Mouse (Mus musculus) liver, embryonic 13.5 days (tissue): Measurements from ENCODE around the gene Sel1l. TPM values are rescaled to one million over a fixed set of nuclear protein-coding genes. Genes with fewer than 3 reads are reported as not detected.

Experiments used
- ATAC-seq: fragments of 200-750 bp; cut with Nextera tagmentation; 2 replicates; pipeline ENCODE4 v1.8.0; 2017; ENCODE audit warnings: low read depth, mild to moderate bottlenecking, moderate number of reproducible peaks, moderate library complexity
- DNase-seq: peaks from one replicate; pipeline ENCODE4 v3.0.0; 2022
- H3K27ac ChIP-seq: fragments of 300-500 bp; sonication (generic); 2 replicates; pipeline ENCODE4 v1.5.1; 2015; ENCODE audit warnings: moderate library complexity, mild to moderate bottlenecking, inconsistent platforms
- H3K27me3 ChIP-seq: fragments of 300-500 bp; sonication (generic); 2 replicates; pipeline ENCODE4 v1.6.1; 2015; ENCODE audit warnings: mild to moderate bottlenecking, inconsistent platforms
- H3K36me3 ChIP-seq: fragments of 300-500 bp; sonication (generic); 2 replicates; pipeline ENCODE4 v1.6.1; 2015; ENCODE audit warnings: mild to moderate bottlenecking, inconsistent platforms
- H3K4me1 ChIP-seq: fragments of 300-500 bp; sonication (generic); replicated peaks from 2 replicates; pipeline ENCODE4 v1.6.1; 2015; ENCODE audit warnings: inconsistent platforms
- H3K4me2 ChIP-seq: fragments of 300-500 bp; sonication (generic); 2 replicates; pipeline ENCODE4 v1.6.1; 2015; ENCODE audit warnings: inconsistent platforms, mild to moderate bottlenecking, moderate library complexity
- H3K4me3 ChIP-seq: fragments of 300-500 bp; sonication (generic); replicated peaks from 2 replicates; pipeline ENCODE4 v1.5.1; 2015; ENCODE audit warnings: mild to moderate bottlenecking, inconsistent platforms
- H3K9ac ChIP-seq: fragments of 300-500 bp; sonication (generic); 2 replicates; pipeline ENCODE4 v1.6.1; 2015; ENCODE audit warnings: mild to moderate bottlenecking, inconsistent platforms
- H3K9me3 ChIP-seq: fragments of 300-500 bp; sonication (generic); replicated peaks from 2 replicates; pipeline ENCODE4 v1.6.1; 2016; ENCODE audit warnings: inconsistent platforms
- WGBS: fragments of 180-500 bp; shearing (Covaris S2); methylation state at CpG from one replicate; pipeline ENCODE4 v1.1.7; 2015; ENCODE audit not compliant: insufficient replicate concordance; 5-methylcytosine and 5-hydroxymethylcytosine counted together
- polyA plus RNA-seq: library from polyadenylated mRNA; unstranded; fragments of >200 nt; fragmentation: Nextera tagmentation; extraction: Ambion mirVana; gene quantifications from 2 replicates; pipeline ENCODE4 v1.2.1, GENCODE M21; 2015

Gene Sel1l
- polyA plus RNA-seq, 1 experiment from 2014 or later: 34.5 TPM

- ATAC-seq (no peak), DNase-seq (no peak)
- peaks cover 73% of the 10 kb centered on the region for H3K4me1 ChIP-seq
- no peak overlapping the region for H3K27ac ChIP-seq
- WGBS: 43% methylated on average over 8 of the region's 8 CpGs
- no peak overlapping the region for H3K9ac ChIP-seq
- no peaks in the 10 kb centered on the region for H3K9me3 ChIP-seq
- H3K4me2 ChIP-seq: no peak overlapping the region; the same call in 1 of the 2 replicates
- no peaks in the 10 kb centered on the region for H3K36me3 ChIP-seq
- H3K27me3 ChIP-seq: peaks cover 3% of the 10 kb centered on the region; the same call in 1 of the 2 replicates
- no peak overlapping the region for H3K4me3 ChIP-seq
Observed at GRCm38 (mm10) chr12:91774811-91775284, 74.1 kb downstream of the Sel1l start.

- Histone ChIP-seq H3K4me2 (no peak overlapping the region), H3K36me3 (no peaks in the 10 kb centered on the region), H3K9ac (no peak overlapping the region), H3K27ac (no peak overlapping the region), H3K9me3 (no peaks in the 10 kb centered on the region), H3K27me3 (0 out of 2 replicates have a peak, but pooled peaks cover 3% of the 10 kb centered on the region), H3K4me1 (peaks cover 57% of the 10 kb centered on the region), H3K4me3 (no peak overlapping the region)
- DNase-seq: no peak
- 55% methylated on average over 2 of the region's 2 CpGs for WGBS
- ATAC-seq: no peak
Observed at GRCm38 (mm10) chr12:91768871-91769270, 80.1 kb downstream of the Sel1l start.

GRCm38 (mm10) chr12:91768176-91768575, 80.8 kb downstream of the Sel1l start:
- 73% methylated on average over 6 of the region's 6 CpGs for WGBS
- no peak for DNase-seq
- H3K9me3 ChIP-seq: no peaks in the 10 kb centered on the region
- H3K4me1 ChIP-seq: peaks cover 62% of the 10 kb centered on the region
- no peak for ATAC-seq
- H3K9ac ChIP-seq: no peak overlapping the region
- no peak overlapping the region for H3K4me3 ChIP-seq
- no peak overlapping the region for H3K27ac ChIP-seq
- H3K4me2 ChIP-seq: no peak overlapping the region
- H3K36me3 ChIP-seq: no peaks in the 10 kb centered on the region
- 0 out of 2 replicates have a peak, but pooled peaks cover 3% of the 10 kb centered on the region for H3K27me3 ChIP-seq

GRCm38 (mm10) chr12:91766338-91767107, 82.4 kb downstream of the Sel1l start:
- Histone ChIP-seq H3K9me3 (no peaks in the 10 kb centered on the region), H3K4me1 (peaks cover 57% of the 10 kb centered on the region), H3K36me3 (no peaks in the 10 kb centered on the region), H3K4me3 (peak overlapping the region; percentile 19), H3K27ac (no peak overlapping the region), H3K9ac (peak overlapping the region; percentile 46), H3K4me2 (peak overlapping the region; percentile 50), H3K27me3 (0 out of 2 replicates have a peak, but pooled peaks cover 3% of the 10 kb centered on the region)
- 35% methylated on average over 14 of the region's 14 CpGs for WGBS
- DNase-seq (no peak), ATAC-seq (peak; percentile 52)

GRCm38 (mm10) chr12:91765504-91765903, 83.5 kb downstream of the Sel1l start:
- no peaks in the 10 kb centered on the region for H3K36me3 ChIP-seq
- 19% methylated on average over 13 of the region's 13 CpGs for WGBS
- 0 out of 2 replicates have a peak, but pooled peaks have one; percentile 12 for ATAC-seq
- peak overlapping the region; percentile 22 for H3K9ac ChIP-seq
- no peaks in the 10 kb centered on the region for H3K9me3 ChIP-seq
- no peak for DNase-seq
- 0 out of 2 replicates have a peak, but pooled peaks cover 3% of the 10 kb centered on the region for H3K27me3 ChIP-seq
- H3K4me2 ChIP-seq: peak overlapping the region; percentile 50
- 0 out of 2 replicates have a peak overlapping the region, but pooled peaks have one; percentile 19 for H3K4me3 ChIP-seq
- H3K4me1 ChIP-seq: peaks cover 56% of the 10 kb centered on the region
- no peak overlapping the region for H3K27ac ChIP-seq

- H3K27me3 ChIP-seq: 0 out of 2 replicates have a peak, but pooled peaks cover 3% of the 10 kb centered on the region
- 0 out of 2 replicates have a peak overlapping the region, but pooled peaks have one; percentile 19 for H3K4me3 ChIP-seq
- ATAC-seq: no peak
- H3K4me2 ChIP-seq: peak overlapping the region; percentile 50; the same call in 1 of the 2 replicates
- peak overlapping the region; percentile 22; the same call in 1 of the 2 replicates for H3K9ac ChIP-seq
- WGBS: 7% methylated on average over 2 of the region's 2 CpGs
- H3K27ac ChIP-seq: no peak overlapping the region
- no peaks in the 10 kb centered on the region for H3K9me3 ChIP-seq
- no peak for DNase-seq
- no peaks in the 10 kb centered on the region for H3K36me3 ChIP-seq
- peaks cover 55% of the 10 kb centered on the region for H3K4me1 ChIP-seq
Observed at GRCm38 (mm10) chr12:91765054-91765453, 83.9 kb downstream of the Sel1l start.

GRCm38 (mm10) chr12:91764471-91764870, 84.5 kb downstream of the Sel1l start:
- no peak for DNase-seq
- ATAC-seq: no peak
- Histone ChIP-seq H3K27ac (no peak overlapping the region), H3K9ac (no peak overlapping the region), H3K9me3 (no peaks in the 10 kb centered on the region), H3K27me3 (0 out of 2 replicates have a peak, but pooled peaks cover 3% of the 10 kb centered on the region), H3K4me2 (no peak overlapping the region), H3K4me1 (peaks cover 53% of the 10 kb centered on the region), H3K36me3 (no peaks in the 10 kb centered on the region), H3K4me3 (no peak overlapping the region)
- WGBS: 40% methylated on average over 2 of the region's 2 CpGs

GRCm38 (mm10) chr12:91759836-91760235, 89.1 kb downstream of the Sel1l start:
- H3K27ac ChIP-seq: no peak overlapping the region
- no peaks in the 10 kb centered on the region for H3K27me3 ChIP-seq
- H3K9ac ChIP-seq: no peak overlapping the region
- H3K4me1 ChIP-seq: peaks cover 74% of the 10 kb centered on the region
- WGBS: 86% methylated on average over 3 of the region's 3 CpGs
- H3K4me3 ChIP-seq: no peak overlapping the region
- DNase-seq: no peak
- no peaks in the 10 kb centered on the region for H3K36me3 ChIP-seq
- H3K4me2 ChIP-seq: no peak overlapping the region
- no peaks in the 10 kb centered on the region for H3K9me3 ChIP-seq
- no peak for ATAC-seq

- DNase-seq: no peak
- Histone ChIP-seq H3K9ac (0 out of 2 replicates have a peak overlapping the region, but pooled peaks have one; percentile 37), H3K4me3 (no peak overlapping the region), H3K4me1 (peaks cover 58% of the 10 kb centered on the region), H3K4me2 (peak overlapping the region; percentile 54), H3K27me3 (no peaks in the 10 kb centered on the region), H3K27ac (peak overlapping the region; percentile 85), H3K36me3 (no peaks in the 10 kb centered on the region), H3K9me3 (no peaks in the 10 kb centered on the region)
- WGBS: 28% methylated on average over 13 of the region's 13 CpGs
- peak; percentile 95 for ATAC-seq
Observed at GRCm38 (mm10) chr12:91757854-91758562, 90.9 kb downstream of the Sel1l start.

- no peak for ATAC-seq
- no peaks in the 10 kb centered on the region for H3K9me3 ChIP-seq
- 7% methylated on average over 5 of the region's 5 CpGs for WGBS
- no peak for DNase-seq
- no peak overlapping the region for H3K27ac ChIP-seq
- no peak overlapping the region for H3K4me3 ChIP-seq
- H3K4me1 ChIP-seq: peaks cover 58% of the 10 kb centered on the region
- H3K4me2 ChIP-seq: peak overlapping the region; percentile 54; the same call in 1 of the 2 replicates
- H3K27me3 ChIP-seq: no peaks in the 10 kb centered on the region
- H3K9ac ChIP-seq: no peak overlapping the region; the same call in 1 of the 2 replicates
- no peaks in the 10 kb centered on the region for H3K36me3 ChIP-seq
Observed at GRCm38 (mm10) chr12:91756562-91757166, 92.3 kb downstream of the Sel1l start.
